Mouse (Mus musculus): ENCODE data around the gene Nsg2. TPM values are rescaled to one million over a fixed set of nuclear protein-coding genes. Genes with fewer than 3 reads are reported as not detected.

The Nsg2 gene
- polyA plus RNA-seq, 1 experiment from 2014 or later, result 482 TPM

Other genes starting within 250 kb of the Nsg2 start
- 13.6 and 17.0 TPM in 2 replicates for gene Cpeb4, start 128.3 kb upstream of the Nsg2 start, polyA plus RNA-seq (2015; fragmentation: Nextera tagmentation; extraction: Ambion mirVana)
- 0.22 and 0.29 TPM in 2 replicates for gene 4930524B15Rik, start 34.9 kb upstream of the Nsg2 start, polyA plus RNA-seq (2015; fragmentation: Nextera tagmentation; extraction: Ambion mirVana)
- gene Il9r, start 199.8 kb downstream of the Nsg2 start, polyA plus RNA-seq (2015; fragmentation: Nextera tagmentation; extraction: Ambion mirVana), result 1.5 TPM in 1 of 2 replicates, not detected in the other
- 45.6 and 54.3 TPM in 2 replicates for gene Snrnp25, start 205.0 kb downstream of the Nsg2 start, polyA plus RNA-seq (2015; fragmentation: Nextera tagmentation; extraction: Ambion mirVana)
- gene Rhbdf1, start 221.8 kb downstream of the Nsg2 start, polyA plus RNA-seq (2015; fragmentation: Nextera tagmentation; extraction: Ambion mirVana), result 23.8 and 28.4 TPM in 2 replicates
- 33.9 and 37.8 TPM in 2 replicates for gene Mpg, start 226.0 kb downstream of the Nsg2 start, polyA plus RNA-seq (2015; fragmentation: Nextera tagmentation; extraction: Ambion mirVana)